Mouse (Mus musculus): ENCODE measurements around the gene Oas1f.

DNA sequence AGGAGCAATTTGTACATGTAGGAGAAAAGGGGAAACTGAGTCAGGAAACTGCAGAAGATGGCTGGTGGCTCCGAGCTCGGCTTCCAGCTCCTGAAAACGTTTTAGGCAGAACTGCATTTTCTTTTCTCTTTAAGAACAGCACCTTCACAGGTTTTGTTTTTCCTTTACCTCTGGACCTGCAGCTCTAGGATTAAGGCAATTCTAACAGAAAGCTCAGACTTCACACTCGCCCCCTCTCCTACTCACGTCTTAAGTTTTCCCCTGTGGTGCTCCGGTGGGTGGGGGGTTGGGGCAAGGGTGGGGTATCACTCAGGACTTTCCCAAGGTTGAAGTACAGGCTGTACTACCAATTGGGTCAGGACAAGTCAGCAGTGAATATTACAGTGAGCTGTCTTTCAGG lies 40.7 kb downstream of the Oas1f start:
- TF ChIP-seq POLR2A (IDR thresholded peaks at IDR 0.05; ENCODE audit: low read depth, low read length) (no peak), CTCF (IDR thresholded peaks at IDR 0.05; ENCODE audit: extremely low read depth, insufficient read depth, insufficient read length, insufficient replicate concordance) (no peak)
